In genomic region chr8:121698615-121699101, GRCm38 (mm10) we compare ENCODE assay signal across 8 mouse cellular contexts. TPM values are rescaled to one million over a fixed set of nuclear protein-coding genes. Genes with fewer than 3 reads are reported as not detected.
DNase-seq lines count a peak whose midpoint lies in the region; ATAC-seq lines count a peak whose summit lies in the region.
"Had no signal": no experiment of that assay in that cellular context is flagged by ENCODE, and none has a peak within 500 bp of the region (broad histone marks: within the 10 kb centered on the region; RNA-seq: fewer than 3 reads in every experiment).

No protein-coding gene starts in this region.

- no peaks in the 10 kb centered on the region for H3K9me3 ChIP-seq in forebrain, embryonic 13.5 days (replicated peaks)
- H3K9me3 ChIP-seq in limb, embryonic 13.5 days = no peaks in the 10 kb centered on the region
- H3K9me3 ChIP-seq in stomach, embryonic 16.5 days (replicated peaks; ENCODE audit: control insufficient read depth, low read length) = no peaks in the 10 kb centered on the region

- DNase-seq in retina, embryonic 14.5 days (ENCODE audit: low spot score) = peak; percentile 44
- no peak for DNase-seq in retina, postnatal 1 day
- DNase-seq in heart, adult 8-10 months (ENCODE audit: low spot score) = no peak

- H3K4me1 ChIP-seq in forebrain, embryonic 13.5 days = peaks cover 15% of the 10 kb centered on the region
- H3K4me1 ChIP-seq in limb, embryonic 13.5 days = peaks cover 13% of the 10 kb centered on the region
- peaks cover 10% of the 10 kb centered on the region for H3K4me1 ChIP-seq in stomach, embryonic 16.5 days (ENCODE audit: control insufficient read depth, insufficient read depth, low read length)

- no peaks in the 10 kb centered on the region for H3K27me3 ChIP-seq in forebrain, embryonic 13.5 days
- no peaks in the 10 kb centered on the region for H3K27me3 ChIP-seq in limb, embryonic 13.5 days
- H3K27me3 ChIP-seq in stomach, embryonic 16.5 days (ENCODE audit: control insufficient read depth, insufficient read depth, low read length) = no peaks in the 10 kb centered on the region

- no peaks in the 10 kb centered on the region for H3K36me3 ChIP-seq in forebrain, embryonic 13.5 days (ENCODE audit: poor library complexity, severe bottlenecking)
- no peaks in the 10 kb centered on the region for H3K36me3 ChIP-seq in limb, embryonic 13.5 days
- H3K36me3 ChIP-seq in stomach, embryonic 16.5 days (ENCODE audit: control insufficient read depth, insufficient read depth, low read length) = no peaks in the 10 kb centered on the region

- peak; percentile 17; the same call in 1 of the 2 replicates for ATAC-seq in forebrain, embryonic 13.5 days
- no peak for ATAC-seq in limb, embryonic 13.5 days (ENCODE audit: low FRiP score, low read depth)
- 0 out of 2 replicates have a peak, but pooled peaks have one; percentile 20 for ATAC-seq in stomach, embryonic 16.5 days (ENCODE audit: insufficient read depth, low FRiP score)
- no peak for ATAC-seq in erythroblast, adult 5-6 weeks (replicated peaks; ENCODE audit: low FRiP score, poor library complexity, severe bottlenecking)

- peak overlapping the region; percentile 7; the same call in 1 of the 2 replicates for H3K27ac ChIP-seq in forebrain, embryonic 13.5 days
- H3K27ac ChIP-seq in limb, embryonic 13.5 days = no peak overlapping the region
- H3K27ac ChIP-seq in stomach, embryonic 16.5 days (ENCODE audit: low read length) = no peak overlapping the region

- H3K4me3 ChIP-seq in forebrain, embryonic 13.5 days = no peak overlapping the region
- H3K4me3 ChIP-seq in limb, embryonic 13.5 days = peak overlapping the region; percentile 23
- H3K4me3 ChIP-seq in stomach, embryonic 16.5 days (replicated peaks; ENCODE audit: low read length) = peak overlapping the region; percentile 25
- H3K4me3 ChIP-seq: erythroblast, embryonic 14.5 days had no signal

- H3K9ac ChIP-seq in forebrain, embryonic 13.5 days = no peak overlapping the region
- no peak overlapping the region for H3K9ac ChIP-seq in limb, embryonic 13.5 days
- peak overlapping the region; percentile 46; the same call in 1 of the 2 replicates for H3K9ac ChIP-seq in stomach, embryonic 16.5 days (ENCODE audit: low read length)

- 4% methylated on average over 9 of the region's 9 CpGs for WGBS in forebrain, embryonic 13.5 days
- WGBS in limb, embryonic 13.5 days = 8% methylated on average over 9 of the region's 9 CpGs
- 7% methylated on average over 9 of the region's 9 CpGs for WGBS in stomach, embryonic 16.5 days

- H3K4me2 ChIP-seq in forebrain, embryonic 13.5 days = peak overlapping the region; percentile 47
- peak overlapping the region; percentile 55 for H3K4me2 ChIP-seq in limb, embryonic 13.5 days (replicated peaks)
- peak overlapping the region; percentile 43 for H3K4me2 ChIP-seq in stomach, embryonic 16.5 days (ENCODE audit: low read depth, low read length)

RNA-seq across cellular contexts. Expression of gene Jph3, which starts 30.8 kb away (rescaled TPM):
- 34.9 and 36.7 TPM in 2 replicates for polyA plus RNA-seq in forebrain, embryonic 13.5 days (2015; fragmentation: Nextera tagmentation; extraction: Ambion mirVana)
- 0.81 and 1.0 TPM in 2 replicates for polyA plus RNA-seq in limb, embryonic 13.5 days (2015; fragmentation: Nextera tagmentation; extraction: Ambion mirVana)
- 2.0 and 2.7 TPM in 2 replicates for polyA plus RNA-seq in stomach, embryonic 16.5 days (2015; fragmentation: Nextera tagmentation; extraction: Ambion mirVana)
- not detected in 2 replicates for total RNA-seq in erythroblast, adult 5-6 weeks (2015; ENCODE audit: low replicate concordance)
- total RNA-seq in erythroblast, adult 5-6 weeks (2017; ENCODE audit: low replicate concordance) = not detected in 2 replicates
- total RNA-seq in heart, adult 8-10 months (2022) = under 1 TPM in 1 of 4 experiments, not detected in 3; 0.16 TPM
- polyA plus RNA-seq: erythroblast, embryonic 14.5 days had no signal

RNA-seq across cellular contexts. Expression of gene Zcchc14, which starts 46.0 kb away (rescaled TPM):
- 30.0 and 33.7 TPM in 2 replicates for polyA plus RNA-seq in forebrain, embryonic 13.5 days (2015; fragmentation: Nextera tagmentation; extraction: Ambion mirVana)
- 18.4 and 20.1 TPM in 2 replicates for polyA plus RNA-seq in limb, embryonic 13.5 days (2015; fragmentation: Nextera tagmentation; extraction: Ambion mirVana)
- 13.2 and 13.3 TPM in 2 replicates for polyA plus RNA-seq in stomach, embryonic 16.5 days (2015; fragmentation: Nextera tagmentation; extraction: Ambion mirVana)
- total RNA-seq in erythroblast, adult 5-6 weeks (2015; ENCODE audit: low replicate concordance) = not detected in 2 replicates
- total RNA-seq in erythroblast, adult 5-6 weeks (2017; ENCODE audit: low replicate concordance) = 0.14 TPM in 1 of 2 replicates, not detected in the other
- total RNA-seq in heart, adult 8-10 months (2022) = 10 to 100 TPM; 23.7 to 30.9 (median 26.2) TPM
- polyA plus RNA-seq: erythroblast, embryonic 14.5 days had no signal

Comparison
In these comparisons a context has a peak if more than half of its experiments do, and no peak if none do; other contexts are left out.
1. ATAC-seq: peak in forebrain, embryonic 13.5 days (single experiment) and stomach, embryonic 16.5 days (single experiment); none in limb, embryonic 13.5 days (single experiment) and erythroblast, adult 5-6 weeks (single experiment).
2. Peak in every context shown above with its lines, with median percentiles within 50 percentile points of each other: H3K4me2 ChIP-seq.